Mouse (Mus musculus): ENCODE results near the gene Dynlt1f. TPM values are rescaled to one million over a fixed set of nuclear protein-coding genes. Genes with fewer than 3 reads are reported as not detected.
A peak's percentile ranks its signal among the peaks of the same experiment; 100 is the strongest.
"Not testable (repeated sequence)": the region's sequence is repeated elsewhere in the genome, so short reads cannot be mapped to it uniquely, and the experiment has no call there.

Gene Dynlt1f
- total RNA-seq, 2 experiments from 2014 or later: 95.6 to 109 TPM

DNA sequence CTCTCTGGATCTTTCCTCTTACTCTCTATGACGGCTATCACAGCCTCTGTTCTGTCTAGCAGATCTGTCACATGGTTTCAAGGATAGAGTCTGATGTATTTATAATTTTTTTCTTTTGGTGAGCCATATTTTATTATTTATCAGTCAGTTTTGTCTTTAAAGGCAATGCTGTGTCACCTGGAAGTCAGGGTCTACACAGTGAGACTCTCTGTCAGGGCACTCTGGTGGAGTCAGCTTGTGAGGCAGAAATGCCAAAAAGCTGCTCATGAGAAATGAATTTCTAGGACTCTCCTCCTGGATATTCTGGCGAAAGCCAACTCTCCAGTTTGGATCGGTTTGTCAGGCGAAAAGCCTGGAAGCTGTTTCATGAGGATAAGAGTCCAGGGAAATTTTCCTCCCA, 19.9 kb downstream of the Dynlt1f start:
- not testable (repeated sequence) for ATAC-seq (replicated peaks; ENCODE audit: low FRiP score, low TSS enrichment, poor library complexity, severe bottlenecking)

DNA sequence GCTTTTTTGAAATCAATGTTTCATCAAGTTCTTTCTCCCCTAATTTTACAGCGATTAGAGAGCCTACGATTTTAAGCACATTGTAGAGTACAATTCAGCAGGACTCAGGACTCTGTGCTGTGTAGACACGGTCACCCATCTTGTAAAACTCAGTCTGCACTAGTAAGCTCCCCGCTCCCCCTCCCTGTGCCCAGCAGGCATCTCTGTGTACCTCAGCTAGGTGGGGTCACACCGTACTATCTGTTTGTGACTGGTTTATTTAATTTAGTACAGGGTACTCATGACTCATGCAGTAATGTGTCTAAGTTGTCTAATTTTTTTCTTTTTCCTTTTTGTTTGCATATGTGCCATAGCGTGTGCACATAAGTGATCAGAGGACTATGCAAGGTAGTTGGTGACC, 22.9 kb downstream of the Dynlt1f start:
- not testable (repeated sequence) for ATAC-seq (replicated peaks; ENCODE audit: low FRiP score, low TSS enrichment, poor library complexity, severe bottlenecking)

DNA sequence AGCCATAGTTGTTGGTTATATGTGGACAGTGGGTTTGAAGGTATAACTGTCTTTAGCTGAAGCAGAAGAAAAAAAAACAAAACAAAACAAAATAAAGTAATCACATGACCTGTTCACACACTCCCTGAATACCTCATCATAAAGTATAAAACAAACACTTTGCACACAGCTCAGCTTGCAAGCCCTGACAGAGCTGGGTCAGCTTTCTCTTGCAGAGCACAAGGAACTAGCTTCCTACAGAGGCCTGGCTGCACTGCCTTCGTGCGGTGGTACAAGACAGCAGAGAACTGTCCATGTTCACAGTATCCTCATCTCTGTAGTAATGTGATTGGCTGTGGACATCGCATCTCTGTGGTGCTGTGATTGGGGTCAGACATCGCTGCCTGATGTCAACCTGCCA, 25.3 kb downstream of the Dynlt1f start:
- not testable (repeated sequence) for ATAC-seq (replicated peaks; ENCODE audit: low FRiP score, low TSS enrichment, poor library complexity, severe bottlenecking)

DNA sequence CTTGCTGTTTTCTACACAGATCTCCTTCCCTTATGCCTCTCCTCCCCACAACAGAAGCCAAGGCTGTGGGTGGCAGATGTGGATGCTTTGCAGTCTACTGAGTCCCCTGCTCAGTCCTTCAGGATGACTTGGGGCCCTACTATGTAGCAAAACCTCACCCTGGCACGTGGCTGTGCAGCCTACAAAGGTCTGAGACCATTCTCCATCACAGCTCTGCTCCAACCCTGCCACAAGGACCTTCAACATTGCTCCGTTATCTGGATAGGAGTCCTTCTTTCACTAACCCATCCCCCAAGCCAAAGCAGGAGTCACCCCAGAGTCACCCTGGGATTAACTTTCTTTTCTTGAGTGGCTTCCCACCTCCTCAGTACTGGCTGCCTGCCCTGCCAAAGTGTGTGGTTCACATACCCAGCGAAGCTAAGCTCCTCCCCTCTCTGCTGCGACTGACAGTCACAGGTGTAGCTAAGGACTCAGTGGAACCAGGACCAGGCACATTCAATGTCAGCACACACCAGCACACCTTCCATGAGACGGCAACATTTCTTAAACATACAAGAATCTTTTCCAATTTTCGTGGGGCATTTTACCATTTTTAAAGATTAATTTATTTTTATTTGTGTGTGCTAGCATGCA, 30.7 kb downstream of the Dynlt1f start:
- ATAC-seq (replicated peaks; ENCODE audit: low FRiP score, low TSS enrichment, poor library complexity, severe bottlenecking): not testable (repeated sequence)

DNA sequence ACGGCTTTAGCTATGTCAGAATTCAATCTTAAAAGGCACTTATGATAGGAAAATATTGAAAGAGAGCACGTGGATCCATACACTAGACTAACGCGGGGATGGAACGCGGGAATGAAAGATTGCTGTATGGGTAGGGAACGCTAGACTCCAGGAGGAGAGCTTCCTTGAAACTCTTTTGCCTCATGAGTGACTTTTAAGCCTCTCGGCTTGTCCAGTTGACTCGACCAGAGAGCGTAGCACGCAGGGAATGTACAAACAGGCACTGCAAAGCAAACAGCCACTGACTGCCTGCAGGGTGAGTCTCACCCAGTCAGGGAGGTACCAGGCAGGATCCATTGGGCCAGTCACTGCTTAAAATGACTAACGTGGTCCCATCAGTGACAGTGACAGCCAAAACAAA, 33.7 kb downstream of the Dynlt1f start:
- not testable (repeated sequence) for ATAC-seq (replicated peaks; ENCODE audit: low FRiP score, low TSS enrichment, poor library complexity, severe bottlenecking)

DNA sequence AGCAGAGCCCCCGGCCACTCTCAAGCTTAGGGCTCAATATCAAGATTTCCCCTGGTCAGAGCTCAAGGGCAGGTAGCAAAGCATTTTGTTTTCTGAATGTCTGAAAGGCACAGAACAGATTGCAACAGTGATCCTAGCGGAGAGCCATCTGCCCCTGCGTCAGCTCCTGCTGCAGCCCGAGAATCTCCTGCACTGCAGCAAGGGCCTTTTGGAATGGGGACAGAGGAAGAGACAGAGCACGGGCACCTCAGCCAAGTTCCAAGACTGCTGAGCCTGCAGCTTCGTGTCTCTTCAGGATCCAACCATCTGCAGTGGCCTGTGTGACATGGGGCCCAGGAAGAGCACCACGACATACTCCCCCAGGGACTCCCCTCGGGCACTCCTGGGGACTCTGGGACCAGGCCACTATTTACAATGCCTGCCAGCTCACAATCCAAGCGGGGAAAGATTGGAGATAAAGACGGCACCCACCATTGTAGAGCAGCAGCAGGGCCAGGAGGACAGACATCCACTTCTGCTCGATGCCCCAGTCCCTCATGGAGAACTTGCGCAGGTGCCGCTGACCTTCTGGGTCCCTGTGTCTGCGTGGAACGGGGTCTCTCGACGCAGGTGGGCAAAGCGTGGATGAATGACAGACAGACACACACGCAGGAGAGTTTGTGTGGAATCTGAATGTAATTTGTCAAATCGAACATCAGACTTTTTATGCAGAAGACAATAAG, 34.8 kb downstream of the Dynlt1f start:
- not testable (repeated sequence) for ATAC-seq (replicated peaks; ENCODE audit: low FRiP score, low TSS enrichment, poor library complexity, severe bottlenecking)

DNA sequence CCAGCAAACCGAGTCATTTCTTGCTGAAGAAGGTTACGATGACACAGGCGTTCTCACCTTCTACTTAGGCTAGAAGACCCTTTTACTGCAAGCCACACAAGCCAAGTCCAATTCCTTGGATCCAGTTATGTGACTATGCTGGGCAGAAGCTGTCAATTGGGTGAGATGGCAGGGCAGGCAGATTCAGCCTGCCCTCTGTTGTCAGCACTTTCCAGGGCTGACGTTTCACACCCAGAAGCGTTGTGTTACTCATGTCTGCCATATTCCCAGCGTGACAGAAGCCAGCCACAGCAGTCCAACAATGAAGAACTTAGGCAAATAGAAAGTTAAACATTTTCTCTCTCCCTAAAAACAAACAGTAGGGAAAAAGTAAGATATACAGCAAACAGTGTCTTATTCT, 35.7 kb downstream of the Dynlt1f start:
- not testable (repeated sequence) for ATAC-seq (replicated peaks; ENCODE audit: low FRiP score, low TSS enrichment, poor library complexity, severe bottlenecking)

GRCm38 (mm10) chr17:6619271-6619670, 36.4 kb downstream of the Dynlt1f start:
- ATAC-seq (replicated peaks; ENCODE audit: low FRiP score, low TSS enrichment, poor library complexity, severe bottlenecking): not testable (repeated sequence)

GRCm38 (mm10) chr17:6617689-6618400, 37.9 kb downstream of the Dynlt1f start:
- ATAC-seq (replicated peaks; ENCODE audit: low FRiP score, low TSS enrichment, poor library complexity, severe bottlenecking): not testable (repeated sequence)

DNA sequence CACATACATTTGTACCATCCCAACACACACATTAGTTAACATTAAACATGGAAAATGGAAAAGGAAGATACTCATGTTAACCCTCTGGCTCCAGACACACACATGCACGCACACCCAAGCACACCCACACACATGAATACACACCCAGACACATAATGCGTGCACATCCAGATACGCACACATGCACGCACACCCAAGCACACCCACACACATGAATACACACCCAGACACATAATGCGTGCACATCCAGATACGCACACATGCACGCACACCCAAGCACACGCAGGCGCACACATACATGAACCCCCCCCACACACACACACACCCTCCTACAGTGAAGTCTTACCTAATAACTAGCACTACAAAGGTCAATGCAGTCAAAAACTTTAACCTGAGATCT, 39.0 kb downstream of the Dynlt1f start:
- not testable (repeated sequence) for ATAC-seq (replicated peaks; ENCODE audit: low FRiP score, low TSS enrichment, poor library complexity, severe bottlenecking)

DNA sequence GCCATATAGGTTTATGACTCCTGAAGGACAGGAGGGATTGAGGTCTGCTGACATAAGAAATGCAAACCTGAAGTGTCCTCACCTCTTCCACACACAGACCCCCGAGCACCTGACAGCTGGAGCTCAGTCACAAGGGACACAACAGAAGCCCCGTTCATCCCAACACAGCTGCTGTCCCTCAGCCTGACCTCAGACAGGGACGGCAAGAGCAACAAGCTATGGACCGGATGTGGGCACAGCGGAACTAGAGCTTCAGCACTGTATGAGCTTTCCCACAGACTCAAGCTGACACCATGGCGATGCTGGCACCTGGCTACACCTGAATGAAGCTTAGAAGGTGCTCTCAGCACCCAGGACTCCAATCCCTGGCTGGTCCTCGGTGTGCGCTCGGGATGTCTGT, 41.4 kb downstream of the Dynlt1f start:
- ATAC-seq (replicated peaks; ENCODE audit: low FRiP score, low TSS enrichment, poor library complexity, severe bottlenecking): not testable (repeated sequence)

- ATAC-seq (replicated peaks; ENCODE audit: low FRiP score, low TSS enrichment, poor library complexity, severe bottlenecking): not testable (repeated sequence)
These were observed 42.2 kb downstream of the Dynlt1f start for GRCm38 (mm10) chr17:6613524-6613923.

DNA sequence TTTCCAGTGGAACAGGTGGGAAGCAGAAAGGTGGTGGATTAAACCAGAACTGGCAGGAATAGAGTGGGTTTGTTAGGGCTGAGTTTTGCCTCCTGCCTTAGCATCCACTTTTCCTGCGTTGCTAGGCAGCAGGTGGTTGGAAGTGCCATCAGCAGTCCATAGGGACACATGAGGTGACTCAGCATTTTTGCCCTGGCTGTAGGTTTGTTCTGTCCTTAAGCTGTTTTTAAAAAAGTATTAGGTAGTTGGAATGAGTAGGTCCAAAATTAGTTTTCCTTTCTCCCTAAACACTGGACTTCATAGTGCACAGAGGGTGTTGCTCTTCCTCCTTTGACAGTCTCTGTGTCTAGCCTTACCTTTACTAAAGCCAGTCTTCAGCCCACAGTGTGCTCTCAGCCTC, 50.4 kb downstream of the Dynlt1f start:
- not testable (repeated sequence) for ATAC-seq (replicated peaks; ENCODE audit: low FRiP score, low TSS enrichment, poor library complexity, severe bottlenecking)

- peak; percentile 44; the same call in 1 of the 2 replicates for ATAC-seq (replicated peaks; ENCODE audit: low FRiP score, low TSS enrichment, poor library complexity, severe bottlenecking)
These were observed 53.5 kb downstream of the Dynlt1f start for GRCm38 (mm10) chr17:6602205-6602604.

DNA sequence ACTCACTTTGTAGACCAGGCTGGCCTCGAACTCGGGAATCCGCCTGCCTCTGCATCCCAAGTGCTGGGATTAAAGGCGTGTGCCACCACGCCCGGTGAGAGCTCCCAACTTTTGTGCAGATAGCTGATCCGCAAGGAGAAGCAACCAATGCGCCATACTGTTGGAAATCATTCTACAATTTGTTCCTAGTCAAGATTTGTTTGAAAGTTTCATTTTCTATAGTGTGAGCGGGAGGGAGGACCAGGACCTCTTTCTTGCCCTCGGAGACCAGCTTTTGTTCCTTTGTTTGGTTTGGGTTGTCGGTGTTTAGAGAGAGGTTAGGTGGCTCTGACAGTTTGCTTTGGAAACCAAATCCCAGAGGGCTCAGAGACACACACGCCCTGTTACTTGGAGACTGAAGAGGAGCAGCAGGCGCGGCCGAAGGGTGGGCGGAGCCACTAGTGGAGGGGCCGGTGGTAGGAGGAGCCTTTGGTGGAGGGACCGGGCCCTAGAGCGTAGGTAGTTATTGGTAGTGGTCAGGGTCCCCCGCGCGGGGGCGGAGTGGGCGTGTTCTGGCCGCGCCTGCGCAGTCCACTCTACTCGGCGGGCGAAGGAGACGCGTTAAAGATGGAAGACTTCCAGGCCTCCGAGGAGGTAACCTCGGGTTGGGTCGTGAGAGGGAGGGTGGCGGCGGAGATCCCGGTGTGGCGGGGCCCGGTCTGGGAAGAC, 54.3 kb downstream of the Dynlt1f start, which contains the start of gene Dynlt1c:
Gene Dynlt1c (plus strand): TSS at position 468 of the 708 bp plus-strand sequence.
- ATAC-seq (replicated peaks; ENCODE audit: low FRiP score, low TSS enrichment, poor library complexity, severe bottlenecking): peak; percentile 99

DNA sequence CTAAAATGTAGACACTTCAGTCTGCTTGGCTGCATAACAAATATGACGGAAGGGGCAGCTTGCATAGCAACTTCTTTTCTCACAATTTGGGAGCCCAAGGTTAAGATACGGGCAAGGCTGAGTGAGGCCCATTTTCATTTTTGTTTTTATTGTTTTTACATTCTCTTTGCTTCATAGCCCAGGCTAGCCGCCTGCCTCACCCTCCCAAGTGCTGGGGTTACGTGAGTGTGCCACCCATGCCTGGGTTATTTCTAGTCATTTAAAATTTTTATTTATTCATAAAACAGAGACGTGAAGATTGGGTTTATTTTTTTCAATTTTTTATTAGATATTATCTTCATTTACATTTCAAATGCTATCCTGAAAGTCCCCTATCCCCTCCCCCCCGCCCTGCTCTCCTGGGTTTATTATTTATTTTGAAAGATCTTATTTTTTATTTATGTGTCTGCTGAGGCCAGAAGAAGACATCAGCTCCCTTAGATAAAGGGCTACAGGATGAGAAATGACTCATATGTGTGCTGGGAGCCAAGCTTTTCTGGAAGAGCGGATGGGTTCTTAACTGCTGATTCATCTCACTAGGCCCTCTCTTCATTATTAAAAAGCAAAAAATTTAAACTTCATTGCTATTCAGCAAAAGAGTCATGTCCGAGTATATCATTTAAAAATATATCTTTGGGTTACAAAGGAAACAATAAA, 55.3 kb downstream of the Dynlt1f start:
- ATAC-seq (replicated peaks; ENCODE audit: low FRiP score, low TSS enrichment, poor library complexity, severe bottlenecking): not testable (repeated sequence)

GRCm38 (mm10) chr17:6598356-6598755, 57.3 kb downstream of the Dynlt1f start:
- not testable (repeated sequence) for ATAC-seq (replicated peaks; ENCODE audit: low FRiP score, low TSS enrichment, poor library complexity, severe bottlenecking)

Data from megakaryocyte-erythroid progenitor cell, adult 5-6 weeks (primary cell).